Mouse (Mus musculus) stomach, embryonic 16.5 days (tissue): Measurements from ENCODE around the gene Med12l. TPM values are rescaled to one million over a fixed set of nuclear protein-coding genes. Genes with fewer than 3 reads are reported as not detected.

Source experiments
- ATAC-seq: fragments of 200-750 bp; cut with Nextera tagmentation; 2 replicates; pipeline ENCODE4 v1.8.0; 2017; ENCODE audit warnings: moderate number of reproducible peaks, moderate TSS enrichment; ENCODE audit not compliant: insufficient read depth, low FRiP score
- H3K27ac ChIP-seq: fragments of 300-500 bp; sonication (generic); 2 replicates; pipeline ENCODE4 v1.5.1; 2014; ENCODE audit warnings: low read length
- H3K27me3 ChIP-seq: fragments of 300-500 bp; sonication (generic); 2 replicates; pipeline ENCODE4 v1.6.1; 2014; ENCODE audit warnings: low read length, control low read depth, mixed read lengths; ENCODE audit not compliant: control insufficient read depth, insufficient read depth
- H3K36me3 ChIP-seq: fragments of 300-500 bp; sonication (generic); 2 replicates; pipeline ENCODE4 v1.6.1; 2014; ENCODE audit warnings: low read length; ENCODE audit not compliant: control insufficient read depth, insufficient read depth
- H3K4me1 ChIP-seq: fragments of 300-500 bp; sonication (generic); 2 replicates; pipeline ENCODE4 v1.6.1; 2014; ENCODE audit warnings: low read length, control low read depth, mixed read lengths; ENCODE audit not compliant: control insufficient read depth, insufficient read depth
- H3K4me2 ChIP-seq: fragments of 300-500 bp; sonication (generic); 2 replicates; pipeline ENCODE4 v1.6.1; 2014; ENCODE audit warnings: low read depth, low read length, mixed read lengths
- H3K4me3 ChIP-seq: fragments of 300-500 bp; sonication (generic); replicated peaks from 2 replicates; pipeline ENCODE4 v1.5.1; 2014; ENCODE audit warnings: mild to moderate bottlenecking, low read length
- H3K9ac ChIP-seq: fragments of 300-500 bp; sonication (generic); 2 replicates; pipeline ENCODE4 v1.6.1; 2014; ENCODE audit warnings: low read length
- H3K9me3 ChIP-seq: fragments of 300-500 bp; sonication (generic); replicated peaks from 2 replicates; pipeline ENCODE4 v1.6.1; 2016; ENCODE audit warnings: low read length, control low read depth; ENCODE audit not compliant: control insufficient read depth
- WGBS: fragments of 180-500 bp; shearing (Covaris S2); extraction: QIAGEN DNeasy Blood & Tissue Kit; methylation state at CpG from one replicate; pipeline ENCODE4 v1.1.7; 2014; 5-methylcytosine and 5-hydroxymethylcytosine counted together
- polyA plus RNA-seq: library from polyadenylated mRNA; unstranded; fragments of >200 nt; fragmentation: Nextera tagmentation; extraction: Ambion mirVana; gene quantifications from 2 replicates; pipeline ENCODE4 v1.2.1, GENCODE M21; 2015

The Med12l gene
- polyA plus RNA-seq, 1 experiment from 2014 or later = 1.2 TPM

DNA sequence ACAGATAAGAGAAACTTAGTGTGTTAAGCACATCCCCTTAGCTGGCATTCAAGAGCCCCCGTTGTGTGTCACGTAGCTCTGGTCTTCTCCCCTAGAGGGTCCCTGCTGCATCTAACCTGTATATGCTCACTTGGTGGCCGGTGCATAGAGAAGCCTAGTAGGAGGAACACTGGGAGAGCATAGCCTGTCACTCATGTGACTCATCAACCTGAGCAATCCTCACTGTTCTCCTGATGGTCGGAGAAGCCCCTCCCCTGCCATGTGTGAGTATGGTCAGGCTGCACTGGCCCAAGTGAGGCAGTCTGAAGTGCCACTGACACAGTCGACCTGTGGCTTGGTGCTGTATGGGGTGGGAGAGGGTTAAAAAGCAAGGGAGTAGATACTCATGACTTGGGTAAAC, 119.4 kb downstream of the Med12l start:
- H3K27me3 ChIP-seq = no peaks in the 10 kb centered on the region
- no peak overlapping the region for H3K4me2 ChIP-seq
- no peak overlapping the region for H3K27ac ChIP-seq
- WGBS = 62% methylated on average over 5 of the region's 5 CpGs
- ATAC-seq = no peak
- no peak overlapping the region for H3K9ac ChIP-seq
- no peaks in the 10 kb centered on the region for H3K36me3 ChIP-seq
- H3K4me1 ChIP-seq = peaks cover 17% of the 10 kb centered on the region
- H3K9me3 ChIP-seq = no peaks in the 10 kb centered on the region
- no peak overlapping the region for H3K4me3 ChIP-seq

DNA sequence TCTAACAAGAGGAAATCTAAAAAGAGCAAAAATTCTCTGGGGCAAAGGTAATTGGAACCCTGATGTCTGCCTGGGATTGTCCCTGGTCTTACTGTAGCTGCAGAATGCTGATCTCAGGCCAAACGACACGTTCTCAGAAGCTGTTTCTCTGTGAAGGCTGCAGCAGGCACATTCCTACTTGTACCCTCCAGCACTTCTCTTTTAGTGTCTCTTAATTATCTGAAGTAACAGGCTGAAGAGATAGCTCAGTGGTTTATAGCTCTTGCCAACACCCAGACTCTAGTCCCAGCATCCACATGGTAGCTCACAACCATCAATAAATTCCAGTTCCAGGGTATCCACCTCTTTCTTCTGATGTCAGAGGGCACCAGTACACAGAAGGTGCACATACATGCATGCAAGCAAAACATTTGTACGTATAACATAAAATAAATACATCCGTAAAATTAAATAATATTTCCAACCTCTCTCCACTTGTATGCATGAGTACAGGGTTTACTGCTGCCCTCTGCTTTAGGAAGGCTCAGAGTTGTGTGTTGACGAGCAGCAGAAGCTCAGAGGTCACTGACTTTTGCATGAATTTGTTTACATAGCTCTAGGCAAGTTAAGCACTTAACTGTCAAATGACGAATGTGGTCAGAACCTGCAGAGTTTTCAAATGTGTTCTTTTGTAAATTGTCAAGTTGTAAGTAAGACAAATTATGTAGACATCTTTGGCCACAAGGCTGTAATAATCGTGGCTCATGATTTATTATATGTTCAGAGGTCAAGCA, 120.3 kb downstream of the Med12l start:
- no peaks in the 10 kb centered on the region for H3K36me3 ChIP-seq
- no peak overlapping the region for H3K4me3 ChIP-seq
- no peak overlapping the region for H3K27ac ChIP-seq
- H3K4me1 ChIP-seq = peaks cover 20% of the 10 kb centered on the region
- no peaks in the 10 kb centered on the region for H3K9me3 ChIP-seq
- ATAC-seq = no peak
- no peak overlapping the region for H3K9ac ChIP-seq
- WGBS = 33% methylated on average over 7 of the region's 7 CpGs
- H3K27me3 ChIP-seq = no peaks in the 10 kb centered on the region
- H3K4me2 ChIP-seq = no peak overlapping the region

DNA sequence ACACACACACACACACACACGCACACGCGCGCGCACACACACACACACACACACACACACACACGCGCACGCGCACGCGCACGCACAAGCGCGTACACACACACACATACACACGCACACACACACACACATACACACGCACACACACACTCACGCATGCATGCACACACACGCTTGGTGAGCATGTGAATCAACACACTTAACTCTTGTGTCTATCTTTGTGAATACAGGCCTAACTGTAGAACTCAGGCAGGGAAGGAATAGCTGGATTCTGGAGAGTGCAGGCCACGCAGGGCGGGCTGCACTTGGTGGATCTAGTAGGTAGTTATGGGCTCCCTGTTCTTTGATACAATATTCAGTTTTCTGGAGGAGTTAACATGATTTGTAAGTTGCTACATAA, 123.1 kb downstream of the Med12l start:
- Histone ChIP-seq H3K9me3 (no peaks in the 10 kb centered on the region), H3K36me3 (no peaks in the 10 kb centered on the region), H3K27me3 (no peaks in the 10 kb centered on the region), H3K4me2 (no peak overlapping the region), H3K9ac (no peak overlapping the region), H3K27ac (no peak overlapping the region), H3K4me1 (peaks cover 15% of the 10 kb centered on the region), H3K4me3 (no peak overlapping the region)
- WGBS = 80% methylated on average over 20 of the region's 20 CpGs
- no peak for ATAC-seq

DNA sequence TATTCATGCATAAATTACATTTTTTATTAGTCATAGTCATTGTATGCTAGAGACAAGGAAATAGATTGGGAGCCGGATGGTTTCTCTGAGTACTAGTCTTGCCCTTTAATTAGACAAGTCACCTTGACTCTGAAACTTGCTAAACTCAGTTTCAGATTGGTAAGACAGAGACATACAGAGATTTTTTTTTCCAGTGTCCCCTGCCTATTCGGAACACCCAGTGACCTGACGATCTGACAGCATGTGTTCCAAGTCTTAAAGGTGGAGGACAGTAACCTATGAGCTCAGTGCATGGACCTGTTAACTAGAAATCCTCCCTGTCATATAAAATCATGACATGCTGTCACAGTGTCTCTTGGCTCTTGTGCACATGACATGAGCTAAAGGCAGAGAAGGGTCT, 123.9 kb downstream of the Med12l start:
- Histone ChIP-seq H3K36me3 (no peaks in the 10 kb centered on the region), H3K4me2 (no peak overlapping the region), H3K27ac (no peak overlapping the region), H3K9me3 (no peaks in the 10 kb centered on the region), H3K4me1 (peaks cover 15% of the 10 kb centered on the region), H3K9ac (no peak overlapping the region), H3K4me3 (no peak overlapping the region), H3K27me3 (no peaks in the 10 kb centered on the region)
- WGBS = 80% methylated on average over 3 of the region's 3 CpGs
- ATAC-seq = no peak

DNA sequence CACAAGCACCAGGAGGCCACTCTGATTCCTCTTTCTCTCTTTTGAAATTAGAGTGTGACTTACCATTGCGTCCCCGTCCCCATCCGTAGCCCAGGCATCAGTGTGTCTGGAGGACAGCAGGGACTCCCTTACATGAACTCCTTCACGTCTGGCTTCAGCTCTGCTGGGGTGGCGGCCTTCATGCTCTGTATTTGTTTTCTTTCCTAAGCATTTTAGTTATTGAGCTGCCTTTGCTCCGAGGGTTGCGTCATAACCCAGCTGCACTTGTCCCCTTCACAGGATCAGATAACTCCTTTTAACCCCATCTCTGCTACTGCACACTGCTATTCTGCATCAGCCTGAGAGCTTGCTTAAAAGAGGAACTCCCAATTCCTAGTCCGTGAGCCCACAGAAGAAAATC, 124.8 kb downstream of the Med12l start:
- no peaks in the 10 kb centered on the region for H3K36me3 ChIP-seq
- 41% methylated on average over 8 of the region's 8 CpGs for WGBS
- H3K4me3 ChIP-seq = peak overlapping the region; percentile 21; the same call in 1 of the 2 replicates
- ATAC-seq = no peak
- no peak overlapping the region for H3K9ac ChIP-seq
- H3K27me3 ChIP-seq = no peaks in the 10 kb centered on the region
- peaks cover 15% of the 10 kb centered on the region for H3K4me1 ChIP-seq
- H3K9me3 ChIP-seq = no peaks in the 10 kb centered on the region
- H3K27ac ChIP-seq = peak overlapping the region; percentile 66; the same call in 1 of the 2 replicates
- H3K4me2 ChIP-seq = no peak overlapping the region

DNA sequence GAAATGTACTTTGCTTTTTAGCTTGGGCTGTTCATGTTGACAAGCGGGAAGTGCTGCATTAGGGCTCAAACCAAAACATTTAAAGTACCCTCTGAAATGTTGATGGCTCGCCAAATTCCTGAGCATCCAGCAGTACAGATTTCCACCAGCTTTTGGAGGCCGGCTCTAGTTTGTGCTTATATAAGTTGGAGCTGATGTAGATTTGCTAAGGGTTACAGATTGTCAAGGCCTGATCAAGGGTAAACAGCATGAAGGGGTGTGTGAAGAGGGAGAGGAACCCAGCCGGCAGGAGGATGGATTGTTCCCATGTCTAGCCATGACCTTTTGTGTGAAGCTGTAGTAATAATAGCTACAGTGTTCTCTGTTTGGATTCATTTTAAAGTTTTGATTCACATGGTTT, 125.5 kb downstream of the Med12l start:
- Histone ChIP-seq H3K27ac (peak overlapping the region; percentile 66), H3K4me1 (peaks cover 10% of the 10 kb centered on the region), H3K4me3 (no peak overlapping the region), H3K9me3 (no peaks in the 10 kb centered on the region), H3K36me3 (no peaks in the 10 kb centered on the region), H3K27me3 (no peaks in the 10 kb centered on the region), H3K4me2 (no peak overlapping the region), H3K9ac (no peak overlapping the region)
- WGBS = 33% methylated on average over 4 of the region's 4 CpGs
- ATAC-seq = peak; percentile 79

DNA sequence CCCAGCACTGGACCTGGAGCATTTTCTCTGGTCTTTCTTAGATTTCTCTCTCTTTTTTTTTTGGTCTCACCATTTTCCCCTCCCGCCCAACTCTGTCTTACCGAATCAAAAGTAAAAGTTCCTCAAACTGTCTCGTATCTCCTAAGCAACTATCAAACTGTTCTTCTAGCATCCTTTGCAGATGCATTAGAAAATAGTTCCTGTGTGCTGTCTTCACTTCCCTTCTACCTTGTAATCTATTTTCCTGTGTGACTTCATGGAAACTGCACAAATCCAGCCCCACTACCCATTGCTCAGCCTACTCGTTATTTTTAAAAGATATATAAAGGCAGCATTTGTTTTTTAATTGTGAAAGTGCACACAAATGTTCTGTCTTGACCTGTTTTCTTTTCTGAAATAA, 126.3 kb downstream of the Med12l start:
- Histone ChIP-seq H3K27ac (no peak overlapping the region), H3K36me3 (no peaks in the 10 kb centered on the region), H3K4me1 (peaks cover 9% of the 10 kb centered on the region), H3K27me3 (no peaks in the 10 kb centered on the region), H3K9me3 (no peaks in the 10 kb centered on the region), H3K9ac (no peak overlapping the region), H3K4me2 (no peak overlapping the region), H3K4me3 (no peak overlapping the region)
- 83% methylated on average over 4 of the region's 4 CpGs for WGBS
- ATAC-seq = no peak

DNA sequence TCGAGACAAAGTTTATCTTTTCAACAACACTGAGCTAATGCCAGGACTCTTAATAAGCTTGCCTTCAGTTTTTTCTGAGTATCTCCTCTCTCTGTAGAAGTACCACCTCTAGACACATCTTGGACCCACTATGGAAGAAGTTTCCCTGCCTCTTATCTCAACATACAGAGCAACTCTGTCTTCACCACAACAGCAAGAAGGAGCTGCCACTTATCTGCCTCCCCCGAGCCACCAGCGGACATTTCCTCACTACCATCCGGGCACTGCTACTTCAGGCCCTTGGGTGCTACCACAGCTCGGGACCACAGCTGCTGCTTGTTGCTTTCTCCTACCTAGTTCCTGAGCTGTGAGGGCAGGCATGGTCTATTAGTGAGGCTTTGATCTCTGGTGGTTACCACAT, 127.6 kb downstream of the Med12l start:
- 67% methylated on average over 5 of the region's 5 CpGs for WGBS
- no peak overlapping the region for H3K4me2 ChIP-seq

DNA sequence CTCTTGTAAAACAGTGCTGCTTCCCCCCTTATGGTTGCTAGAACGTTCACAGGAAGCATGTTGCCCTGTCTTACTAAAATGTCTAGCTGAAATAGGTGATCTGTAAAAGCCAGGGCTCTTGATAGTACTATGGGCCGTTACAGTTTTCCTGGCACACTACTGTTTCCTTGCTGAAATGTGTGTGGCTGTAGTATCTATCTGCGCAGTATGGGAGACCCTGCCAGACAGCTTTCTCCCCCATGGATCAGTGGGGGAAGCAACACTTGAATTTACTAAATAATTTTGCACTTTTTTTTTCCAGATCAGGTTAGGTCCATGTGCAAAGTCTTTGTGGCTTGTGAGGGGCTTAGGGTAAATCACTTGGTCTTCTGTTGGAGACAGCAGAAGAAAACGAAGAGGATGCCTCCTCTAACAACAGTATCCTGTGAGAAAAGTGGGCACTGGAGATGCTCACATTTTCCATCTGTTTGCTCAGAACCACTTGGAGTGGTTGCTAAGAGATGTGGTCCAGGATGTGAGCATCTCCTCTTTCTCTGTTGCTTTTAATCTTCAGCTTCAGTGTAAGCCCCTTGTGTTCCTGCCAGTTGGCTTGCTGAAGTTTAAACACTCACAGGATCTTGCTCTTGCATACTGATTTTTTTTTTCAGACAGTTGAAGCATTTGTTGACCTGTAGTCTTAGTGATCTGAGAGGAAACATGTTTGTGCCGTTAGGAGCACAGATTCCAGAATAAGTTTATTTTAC, 130.5 kb downstream of the Med12l start:
- ATAC-seq = no peak
- WGBS = 63% methylated on average over 5 of the region's 5 CpGs

More for the DNA sequence above, 127.6 kb downstream of the Med12l start:
- Histone ChIP-seq H3K9ac (no peak overlapping the region), H3K9me3 (no peaks in the 10 kb centered on the region), H3K36me3 (no peaks in the 10 kb centered on the region), H3K4me3 (no peak overlapping the region), H3K27ac (no peak overlapping the region), H3K27me3 (no peaks in the 10 kb centered on the region), H3K4me1 (peaks cover 9% of the 10 kb centered on the region)
- no peak for ATAC-seq

More for the DNA sequence above, 130.5 kb downstream of the Med12l start:
- Histone ChIP-seq H3K4me3 (no peak overlapping the region), H3K9me3 (no peaks in the 10 kb centered on the region), H3K9ac (no peak overlapping the region), H3K27me3 (no peaks in the 10 kb centered on the region), H3K36me3 (no peaks in the 10 kb centered on the region), H3K4me2 (no peak overlapping the region), H3K27ac (no peak overlapping the region), H3K4me1 (peaks cover 4% of the 10 kb centered on the region)
